Mouse (Mus musculus) small intestine, adult 2 months (tissue): ENCODE measurements around the gene Rdm1.

Experiments used
- CTCF ChIP-seq: fragments of 200-500 bp; IDR thresholded peaks from 2 replicates; pipeline ENCODE4 v1.5.1; 2012; ENCODE audit warnings: low read depth, mild to moderate bottlenecking, control low read depth, inconsistent platforms, low read length, moderate library complexity, mixed read lengths; ENCODE audit not compliant: insufficient replicate concordance, insufficient read length; ENCODE audit errors: extremely low read depth
- POLR2A ChIP-seq: fragments of 200-500 bp; IDR thresholded peaks from 2 replicates; pipeline ENCODE4 v1.6.1; 2012; ENCODE audit warnings: low read depth, mild to moderate bottlenecking, control low read depth, inconsistent platforms, low read length, moderate library complexity

GRCm38 (mm10) chr11:101670334-101670733 is 43.3 kb downstream of the Rdm1 start:
- TF ChIP-seq CTCF = no peak
- no peak for TF ChIP-seq POLR2A
